Mouse (Mus musculus) heart, embryonic 15.5 days (tissue): ENCODE data around the gene Zfp597. TPM values are rescaled to one million over a fixed set of nuclear protein-coding genes. Genes with fewer than 3 reads are reported as not detected.
"Not testable (repeated sequence)": the region's sequence is repeated elsewhere in the genome, so short reads cannot be mapped to it uniquely, and the experiment has no call there.

Experiments used
- ATAC-seq: fragments of 200-750 bp; cut with Nextera tagmentation; replicated peaks from 2 replicates; pipeline ENCODE4 v1.8.0; 2017; ENCODE audit warnings: low read depth, moderate TSS enrichment; ENCODE audit not compliant: insufficient number of reproducible peaks, insufficient read depth, low FRiP score
- H3K27ac ChIP-seq: fragments of 300-500 bp; sonication (generic); 2 replicates; pipeline ENCODE4 v1.5.1; 2015; ENCODE audit warnings: mild to moderate bottlenecking, inconsistent platforms
- H3K27me3 ChIP-seq: fragments of 300-500 bp; sonication (generic); 2 replicates; pipeline ENCODE4 v1.6.1; 2015; ENCODE audit warnings: inconsistent platforms
- H3K36me3 ChIP-seq: fragments of 300-500 bp; sonication (generic); 2 replicates; pipeline ENCODE4 v1.6.1; 2015; ENCODE audit warnings: mild to moderate bottlenecking, inconsistent platforms
- H3K4me1 ChIP-seq: fragments of 300-500 bp; sonication (generic); replicated peaks from 2 replicates; pipeline ENCODE4 v1.6.1; 2015; ENCODE audit warnings: inconsistent platforms
- H3K4me2 ChIP-seq: fragments of 300-500 bp; sonication (generic); 2 replicates; pipeline ENCODE4 v1.6.1; 2015; ENCODE audit warnings: inconsistent platforms, mild to moderate bottlenecking, moderate library complexity
- H3K4me3 ChIP-seq: fragments of 300-500 bp; sonication (generic); 2 replicates; pipeline ENCODE4 v1.5.1; 2015; ENCODE audit warnings: mild to moderate bottlenecking, inconsistent platforms
- H3K9ac ChIP-seq: fragments of 300-500 bp; sonication (generic); 2 replicates; pipeline ENCODE4 v1.6.1; 2015; ENCODE audit warnings: mild to moderate bottlenecking, inconsistent platforms
- H3K9me3 ChIP-seq: fragments of 300-500 bp; sonication (generic); replicated peaks from 2 replicates; pipeline ENCODE4 v1.6.1; 2016; ENCODE audit warnings: inconsistent platforms
- WGBS: fragments of 180-500 bp; shearing (Covaris S2); methylation state at CpG from one replicate; pipeline ENCODE4 v1.1.7; 2015; ENCODE audit warnings: mixed read lengths; 5-methylcytosine and 5-hydroxymethylcytosine counted together
- polyA plus RNA-seq: library from polyadenylated mRNA; unstranded; fragments of >200 nt; fragmentation: Nextera tagmentation; extraction: Ambion mirVana; gene quantifications from 2 replicates; pipeline ENCODE4 v1.2.1, GENCODE M21; 2015

Zfp597 gene
- polyA plus RNA-seq, 1 experiment from 2014 or later: 5.4 TPM

- H3K36me3 ChIP-seq: no peaks in the 10 kb centered on the region
- no peak overlapping the region for H3K4me3 ChIP-seq
- H3K4me2 ChIP-seq: no peak overlapping the region
- 64% methylated on average over 11 of the region's 11 CpGs for WGBS
- no peak for ATAC-seq
- H3K9me3 ChIP-seq: no peaks in the 10 kb centered on the region
- no peaks in the 10 kb centered on the region for H3K4me1 ChIP-seq
- no peak overlapping the region for H3K9ac ChIP-seq
- H3K27me3 ChIP-seq: no peaks in the 10 kb centered on the region
- H3K27ac ChIP-seq: no peak overlapping the region
Observed at GRCm38 (mm10) chr16:3854437-3855182, 29.8 kb downstream of the Zfp597 start.

GRCm38 (mm10) chr16:3852586-3852985 lies 31.8 kb downstream of the Zfp597 start:
- Histone ChIP-seq H3K4me2 (no peak overlapping the region), H3K27ac (no peak overlapping the region)
- WGBS: 31% methylated on average over 12 of the region's 12 CpGs

GRCm38 (mm10) chr16:3851301-3851700 lies 33.1 kb downstream of the Zfp597 start:
- H3K9ac ChIP-seq, H3K4me1 ChIP-seq, H3K4me3 ChIP-seq, H3K9me3 ChIP-seq, H3K27me3 ChIP-seq, H3K36me3 ChIP-seq, ATAC-seq, H3K27ac ChIP-seq, H3K4me2 ChIP-seq: not testable (repeated sequence)
- 89% methylated on average over 13 of the region's 13 CpGs for WGBS

More at GRCm38 (mm10) chr16:3852586-3852985, 31.8 kb downstream of the Zfp597 start:
- Histone ChIP-seq H3K4me1 (peaks cover 5% of the 10 kb centered on the region), H3K9me3 (no peaks in the 10 kb centered on the region), H3K4me3 (no peak overlapping the region), H3K36me3 (no peaks in the 10 kb centered on the region), H3K27me3 (no peaks in the 10 kb centered on the region), H3K9ac (no peak overlapping the region)
- ATAC-seq: no peak

- Histone ChIP-seq H3K4me2 (no peak overlapping the region), H3K9me3 (no peaks in the 10 kb centered on the region), H3K27me3 (no peaks in the 10 kb centered on the region), H3K27ac (no peak overlapping the region), H3K4me3 (no peak overlapping the region), H3K9ac (no peak overlapping the region), H3K4me1 (peaks cover 8% of the 10 kb centered on the region), H3K36me3 (no peaks in the 10 kb centered on the region)
- no peak for ATAC-seq
- 71% methylated on average over 3 of the region's 3 CpGs for WGBS
Observed at GRCm38 (mm10) chr16:3848416-3848815, 35.9 kb downstream of the Zfp597 start.

GRCm38 (mm10) chr16:3847871-3848270 lies 36.5 kb downstream of the Zfp597 start:
- WGBS: 65% methylated on average over 4 of the region's 4 CpGs
- H3K4me1 ChIP-seq: peaks cover 8% of the 10 kb centered on the region
- H3K27me3 ChIP-seq: no peaks in the 10 kb centered on the region
- no peaks in the 10 kb centered on the region for H3K9me3 ChIP-seq
- peak overlapping the region; percentile 81 for H3K4me3 ChIP-seq
- H3K36me3 ChIP-seq: no peaks in the 10 kb centered on the region
- no peak for ATAC-seq
- no peak overlapping the region for H3K27ac ChIP-seq
- H3K9ac ChIP-seq: peak overlapping the region; percentile 78; the same call in 1 of the 2 replicates
- peak overlapping the region; percentile 68 for H3K4me2 ChIP-seq

GRCm38 (mm10) chr16:3846711-3847518 lies 37.4 kb downstream of the Zfp597 start, which contains the start of gene Zfp174:
Gene Zfp174, plus strand, starts transcription at chr16:3847268.
- peak; percentile 100 for ATAC-seq
- peak within 1 kb of the TSS; percentile 56 for H3K27ac ChIP-seq
- no peaks in the 10 kb centered on the region for H3K27me3 ChIP-seq
- no peaks in the 10 kb centered on the region for H3K9me3 ChIP-seq
- peak within 1 kb of the TSS; percentile 81 for H3K4me3 ChIP-seq
- H3K9ac ChIP-seq: peak within 1 kb of the TSS; percentile 78
- H3K4me1 ChIP-seq: peaks cover 8% of the 10 kb centered on the region
- H3K4me2 ChIP-seq: peak within 1 kb of the TSS; percentile 68
- no peaks in the 10 kb centered on the region for H3K36me3 ChIP-seq
- WGBS: 2% methylated on average over 38 of the region's 38 CpGs

- H3K27me3 ChIP-seq: peaks cover under 1% of the 10 kb centered on the region; the same call in 1 of the 2 replicates
- 46% methylated on average over 1 of the region's 1 CpGs for WGBS
- ATAC-seq: no peak
- no peak overlapping the region for H3K9ac ChIP-seq
- no peaks in the 10 kb centered on the region for H3K36me3 ChIP-seq
- no peaks in the 10 kb centered on the region for H3K9me3 ChIP-seq
- H3K4me2 ChIP-seq: no peak overlapping the region
- no peak overlapping the region for H3K4me3 ChIP-seq
- H3K4me1 ChIP-seq: peaks cover 8% of the 10 kb centered on the region
- H3K27ac ChIP-seq: no peak overlapping the region
Observed at GRCm38 (mm10) chr16:3843796-3844195, 40.6 kb downstream of the Zfp597 start.

- H3K4me1 ChIP-seq: peaks cover 7% of the 10 kb centered on the region
- H3K4me2 ChIP-seq: no peak overlapping the region
- no peak overlapping the region for H3K9ac ChIP-seq
- no peak for ATAC-seq
- H3K9me3 ChIP-seq: no peaks in the 10 kb centered on the region
- H3K4me3 ChIP-seq: no peak overlapping the region
- H3K27ac ChIP-seq: no peak overlapping the region
- H3K36me3 ChIP-seq: no peaks in the 10 kb centered on the region
- 30% methylated on average over 4 of the region's 4 CpGs for WGBS
- peaks cover 7% of the 10 kb centered on the region; the same call in 1 of the 2 replicates for H3K27me3 ChIP-seq
Observed at GRCm38 (mm10) chr16:3842989-3843388, 41.4 kb downstream of the Zfp597 start.

GRCm38 (mm10) chr16:3839157-3839885 lies 45.0 kb downstream of the Zfp597 start:
- Histone ChIP-seq H3K9ac (no peak overlapping the region), H3K9me3 (no peaks in the 10 kb centered on the region)
- no peak for ATAC-seq

GRCm38 (mm10) chr16:3835461-3835860 lies 48.9 kb downstream of the Zfp597 start:
- Histone ChIP-seq H3K36me3 (no peaks in the 10 kb centered on the region), H3K4me2 (no peak overlapping the region), H3K27ac (no peak overlapping the region), H3K9me3 (no peaks in the 10 kb centered on the region), H3K4me1 (no peaks in the 10 kb centered on the region), H3K4me3 (no peak overlapping the region), H3K9ac (no peak overlapping the region), H3K27me3 (peaks cover 7% of the 10 kb centered on the region; the same call in 1 of the 2 replicates)
- WGBS: 77% methylated on average over 2 of the region's 2 CpGs
- ATAC-seq: no peak

More at GRCm38 (mm10) chr16:3839157-3839885, 45.0 kb downstream of the Zfp597 start:
- H3K27ac ChIP-seq: no peak overlapping the region
- H3K36me3 ChIP-seq: no peaks in the 10 kb centered on the region
- H3K4me2 ChIP-seq: no peak overlapping the region
- 42% methylated on average over 17 of the region's 17 CpGs for WGBS
- H3K4me3 ChIP-seq: no peak overlapping the region
- peaks cover 7% of the 10 kb centered on the region; the same call in 1 of the 2 replicates for H3K27me3 ChIP-seq
- no peaks in the 10 kb centered on the region for H3K4me1 ChIP-seq

- no peak within 1 kb of the TSS for H3K27ac ChIP-seq
- H3K9ac ChIP-seq: no peak within 1 kb of the TSS
- no peaks in the 10 kb centered on the region for H3K36me3 ChIP-seq
- no peak for ATAC-seq
- no peak within 1 kb of the TSS for H3K4me3 ChIP-seq
- H3K4me2 ChIP-seq: no peak within 1 kb of the TSS
- H3K27me3 ChIP-seq: no peaks in the 10 kb centered on the region
- no peaks in the 10 kb centered on the region for H3K9me3 ChIP-seq
- H3K4me1 ChIP-seq: no peaks in the 10 kb centered on the region
Observed at GRCm38 (mm10) chr16:3830588-3831109, 53.7 kb downstream of the Zfp597 start, which contains the start of gene Olfr15. Gene Olfr15, plus strand, starts transcription at chr16:3830878.
